Mouse (Mus musculus) limb, embryonic 12.5 days (tissue): ENCODE data around the gene Nr4a2. TPM values are rescaled to one million over a fixed set of nuclear protein-coding genes. Genes with fewer than 3 reads are reported as not detected.

Experiments
- ATAC-seq: fragments of 200-750 bp; cut with Nextera tagmentation; 2 replicates; pipeline ENCODE4 v1.8.0; 2017; ENCODE audit warnings: low read depth, moderate TSS enrichment; ENCODE audit not compliant: insufficient number of reproducible peaks, insufficient read depth, low FRiP score, low TSS enrichment
- H3K27ac ChIP-seq: fragments of 300-500 bp; sonication (generic); 2 replicates; pipeline ENCODE4 v1.5.1; 2016; ENCODE audit warnings: mild to moderate bottlenecking, moderate library complexity
- H3K27me3 ChIP-seq: fragments of 300-500 bp; sonication (generic); 2 replicates; pipeline ENCODE4 v1.6.1; 2016; ENCODE audit warnings: mild to moderate bottlenecking, moderate library complexity
- H3K36me3 ChIP-seq: fragments of 300-500 bp; sonication (generic); 2 replicates; pipeline ENCODE4 v1.6.1; 2016; ENCODE audit warnings: mild to moderate bottlenecking, moderate library complexity
- H3K4me1 ChIP-seq: fragments of 300-500 bp; sonication (generic); replicated peaks from 2 replicates; pipeline ENCODE4 v1.6.1; 2016
- H3K4me2 ChIP-seq: fragments of 300-500 bp; sonication (generic); 2 replicates; pipeline ENCODE4 v1.6.1; 2016; ENCODE audit warnings: mild to moderate bottlenecking, moderate library complexity
- H3K4me3 ChIP-seq: fragments of 300-500 bp; sonication (generic); replicated peaks from 2 replicates; pipeline ENCODE4 v1.5.1; 2016; ENCODE audit warnings: mild to moderate bottlenecking
- H3K9ac ChIP-seq: fragments of 300-500 bp; sonication (generic); replicated peaks from 2 replicates; pipeline ENCODE4 v1.6.1; 2016; ENCODE audit warnings: mild to moderate bottlenecking, moderate library complexity
- H3K9me3 ChIP-seq: fragments of 300-500 bp; sonication (generic); 2 replicates; pipeline ENCODE4 v1.6.1; 2016; ENCODE audit warnings: mild to moderate bottlenecking, moderate library complexity
- WGBS: fragments of 180-500 bp; shearing (Covaris S2); methylation state at CpG from one replicate; pipeline ENCODE4 v1.1.7; 2016; 5-methylcytosine and 5-hydroxymethylcytosine counted together
- polyA plus RNA-seq: library from polyadenylated mRNA; unstranded; fragments of >200 nt; fragmentation: Nextera tagmentation; extraction: Ambion mirVana; gene quantifications from 2 replicates; pipeline ENCODE4 v1.2.1, GENCODE M21; 2016

The Nr4a2 gene
- polyA plus RNA-seq, 1 experiment from 2014 or later, result 7.0 TPM

DNA sequence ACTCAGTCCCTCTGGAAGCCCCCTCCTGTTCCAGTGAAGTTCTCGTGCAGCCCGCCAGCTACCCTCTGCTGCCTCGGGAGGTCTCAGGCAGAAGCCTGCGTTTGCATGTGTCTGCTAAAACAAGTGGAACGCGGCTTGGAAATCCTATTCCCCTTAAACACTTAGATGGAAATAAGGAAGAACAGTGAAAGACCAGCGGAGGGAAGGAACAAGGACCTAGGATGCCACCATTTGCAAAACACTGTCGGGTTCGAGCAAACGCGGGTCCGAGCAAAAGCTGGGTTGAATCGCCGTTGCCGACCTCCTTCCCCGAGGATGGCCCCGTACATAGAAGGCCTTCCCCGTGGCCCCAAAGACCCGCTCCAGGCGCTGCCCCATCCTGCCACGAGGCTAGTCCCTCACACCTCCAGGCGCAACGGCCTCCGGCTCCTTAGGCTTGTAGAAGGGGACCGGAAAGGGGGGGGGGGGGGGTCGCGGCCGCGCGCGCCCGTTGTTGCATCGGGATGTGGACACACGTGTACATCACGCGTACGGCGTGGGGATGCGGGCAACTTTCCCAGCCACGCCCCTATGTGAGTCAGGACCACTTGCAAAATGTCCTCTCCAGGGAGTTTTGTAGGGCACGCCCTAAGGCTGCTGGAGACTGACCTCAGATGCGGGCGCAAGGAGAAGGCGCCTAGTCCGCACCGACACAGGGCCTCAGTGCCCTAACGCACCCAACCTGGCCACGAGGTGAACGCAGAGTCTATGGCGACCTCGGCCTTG is 21.5 kb downstream of the Nr4a2 start:
- no peak overlapping the region for H3K27ac ChIP-seq
- WGBS, result under 1% methylated on average over 51 of the region's 51 CpGs
- ATAC-seq, result peak; percentile 67
- H3K9me3 ChIP-seq, result no peaks in the 10 kb centered on the region
- H3K4me3 ChIP-seq, result peak overlapping the region; percentile 44
- peak overlapping the region; percentile 83 for H3K4me2 ChIP-seq
- H3K27me3 ChIP-seq, result peaks cover 78% of the 10 kb centered on the region
- no peaks in the 10 kb centered on the region for H3K36me3 ChIP-seq
- peaks cover 18% of the 10 kb centered on the region for H3K4me1 ChIP-seq
- H3K9ac ChIP-seq, result peak overlapping the region; percentile 40; the same call in 1 of the 2 replicates

GRCm38 (mm10) chr2:57100241-57100640 is 23.6 kb downstream of the Nr4a2 start:
- Histone ChIP-seq H3K4me1 (peaks cover 18% of the 10 kb centered on the region), H3K36me3 (no peaks in the 10 kb centered on the region), H3K4me2 (no peak overlapping the region), H3K9me3 (no peaks in the 10 kb centered on the region), H3K27me3 (peaks cover 67% of the 10 kb centered on the region), H3K27ac (no peak overlapping the region), H3K9ac (no peak overlapping the region), H3K4me3 (no peak overlapping the region)
- WGBS, result 68% methylated on average over 3 of the region's 3 CpGs
- no peak for ATAC-seq

DNA sequence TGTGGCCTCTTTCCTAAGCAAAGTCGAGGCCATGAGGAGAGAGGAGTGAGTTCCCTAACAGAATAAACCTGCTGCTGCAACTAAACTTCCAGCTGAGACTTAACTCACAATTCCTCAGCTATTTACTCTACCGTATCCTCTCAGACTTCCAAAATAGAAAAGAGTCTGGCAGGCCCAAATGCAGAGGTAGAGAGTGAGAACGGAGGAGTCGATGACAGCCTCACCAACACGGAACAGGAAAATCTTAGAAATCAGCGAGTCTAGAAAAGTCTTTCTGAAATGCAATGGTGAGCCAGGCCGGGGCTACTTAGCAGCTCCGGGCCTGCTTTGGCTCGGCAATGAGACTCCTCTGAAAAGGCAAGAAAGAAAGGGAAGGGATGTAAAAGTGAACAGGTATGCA is 51.4 kb downstream of the Nr4a2 start:
- no peaks in the 10 kb centered on the region for H3K4me1 ChIP-seq
- H3K9ac ChIP-seq, result no peak overlapping the region
- H3K9me3 ChIP-seq, result no peaks in the 10 kb centered on the region
- H3K4me3 ChIP-seq, result no peak overlapping the region
- H3K27me3 ChIP-seq, result no peaks in the 10 kb centered on the region
- no peak overlapping the region for H3K4me2 ChIP-seq
- no peak overlapping the region for H3K27ac ChIP-seq
- no peak for ATAC-seq
- H3K36me3 ChIP-seq, result no peaks in the 10 kb centered on the region
- 73% methylated on average over 9 of the region's 9 CpGs for WGBS

DNA sequence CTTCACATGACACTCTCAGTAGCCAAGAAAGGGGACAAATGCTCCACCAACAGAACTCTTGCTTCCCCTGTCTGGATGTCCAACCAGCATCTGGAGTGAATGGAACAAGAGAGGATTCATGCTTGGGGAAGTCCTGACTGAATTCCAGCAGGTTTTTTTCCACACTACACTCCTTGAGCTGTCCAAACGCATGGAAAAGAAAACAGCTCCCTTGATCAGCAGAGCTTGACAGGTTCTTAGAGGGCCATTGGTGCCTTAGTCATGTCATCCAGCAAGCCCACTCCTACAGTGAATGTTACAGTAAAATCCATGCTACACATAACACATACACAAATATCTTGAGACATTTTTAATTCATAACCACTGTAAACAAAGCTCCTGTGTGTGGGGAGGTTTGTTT is 60.3 kb downstream of the Nr4a2 start:
- Histone ChIP-seq H3K36me3 (no peaks in the 10 kb centered on the region), H3K4me1 (no peaks in the 10 kb centered on the region), H3K9me3 (no peaks in the 10 kb centered on the region), H3K27ac (no peak overlapping the region), H3K9ac (no peak overlapping the region), H3K4me2 (no peak overlapping the region), H3K27me3 (no peaks in the 10 kb centered on the region), H3K4me3 (no peak overlapping the region)
- 81% methylated on average over 1 of the region's 1 CpGs for WGBS
- ATAC-seq, result no peak

Other genes starting within 250 kb of the Nr4a2 start
- 15.8 and 17.0 TPM in 2 replicates for gene Gpd2, start 113.6 kb upstream of the Nr4a2 start, polyA plus RNA-seq